Mouse (Mus musculus) midbrain, postnatal 0 days (tissue): ENCODE data around the gene P4ha3. TPM values are rescaled to one million over a fixed set of nuclear protein-coding genes. Genes with fewer than 3 reads are reported as not detected.
A peak's percentile ranks its signal among the peaks of the same experiment; 100 is the strongest.

Experiments used
- ATAC-seq: fragments of 200-750 bp; cut with Nextera tagmentation; 2 replicates; pipeline ENCODE4 v1.8.0; 2017; ENCODE audit warnings: moderate number of reproducible peaks, mild to moderate bottlenecking, moderate TSS enrichment, moderate library complexity; ENCODE audit not compliant: low FRiP score
- DNase-seq: peaks from one replicate; pipeline ENCODE4 v3.0.0-alpha.2; 2015; ENCODE audit warnings: low spot score
- H3K27ac ChIP-seq: fragments of 300-500 bp; sonication (generic); 2 replicates; pipeline ENCODE4 v1.5.1; 2014; ENCODE audit warnings: low read depth, mild to moderate bottlenecking, low read length, mixed read lengths
- H3K27me3 ChIP-seq: fragments of 300-500 bp; sonication (generic); 2 replicates; pipeline ENCODE4 v1.6.1; 2014; ENCODE audit warnings: low read length, control low read depth, mixed read lengths; ENCODE audit not compliant: insufficient read depth
- H3K36me3 ChIP-seq: fragments of 300-500 bp; sonication (generic); 2 replicates; pipeline ENCODE4 v1.6.1; 2014; ENCODE audit warnings: low read length, control low read depth, mixed read lengths; ENCODE audit not compliant: insufficient read depth
- H3K4me1 ChIP-seq: fragments of 300-500 bp; sonication (generic); 2 replicates; pipeline ENCODE4 v1.6.1; 2014; ENCODE audit warnings: mild to moderate bottlenecking, control low read depth, antibody characterized with exemption, low read length, mixed read lengths; ENCODE audit not compliant: insufficient read depth
- H3K4me2 ChIP-seq: fragments of 300-500 bp; sonication (generic); 2 replicates; pipeline ENCODE4 v1.6.1; 2014; ENCODE audit warnings: low read depth, mild to moderate bottlenecking, low read length, mixed read lengths; ENCODE audit not compliant: poor library complexity, severe bottlenecking
- H3K4me3 ChIP-seq: fragments of 300-500 bp; sonication (generic); 2 replicates; pipeline ENCODE4 v1.5.1; 2014; ENCODE audit warnings: low read depth, mild to moderate bottlenecking, low read length, moderate library complexity
- H3K9ac ChIP-seq: fragments of 300-500 bp; sonication (generic); replicated peaks from 2 replicates; pipeline ENCODE4 v1.6.1; 2014; ENCODE audit warnings: mild to moderate bottlenecking, low read length, moderate library complexity, mixed read lengths; ENCODE audit not compliant: poor library complexity, severe bottlenecking
- H3K9me3 ChIP-seq: fragments of 300-500 bp; sonication (generic); 2 replicates; pipeline ENCODE4 v1.6.1; 2016; ENCODE audit warnings: low read length, control low read depth
- CTCF ChIP-seq: IDR thresholded peaks from 2 replicates; pipeline ENCODE4 v1.5.1; 2016; ENCODE audit warnings: antibody characterized with exemption, mild to moderate bottlenecking
- WGBS: fragments of 180-500 bp; shearing (Covaris S2); extraction: QIAGEN DNeasy Blood & Tissue Kit; methylation state at CpG from one replicate; pipeline ENCODE4 v1.1.7; 2014; 5-methylcytosine and 5-hydroxymethylcytosine counted together
- polyA plus RNA-seq: library from polyadenylated mRNA; unstranded; fragments of >200 nt; fragmentation: Nextera tagmentation; extraction: Ambion mirVana; gene quantifications from 2 replicates; pipeline ENCODE4 v1.2.1, GENCODE M21; 2015
- total RNA-seq: library from RNA; depleted of rRNA; stranded (reverse); fragments of >200 nt; gene quantifications from 2 replicates; pipeline ENCODE4 v1.2.3, GENCODE M21; 2014

P4ha3 gene
- total and polyA plus RNA-seq, 2 experiments from 2014 or later: 3.9 to 7.7 TPM

GRCm38 (mm10) chr7:100307872-100308653 is 22.7 kb downstream of the P4ha3 start:
- H3K27ac ChIP-seq: peak overlapping the region; percentile 87
- 35% methylated on average over 6 of the region's 6 CpGs for WGBS
- TF ChIP-seq CTCF: no peak
- peaks cover 29% of the 10 kb centered on the region for H3K4me1 ChIP-seq
- H3K9me3 ChIP-seq: no peaks in the 10 kb centered on the region
- no peak overlapping the region for H3K4me2 ChIP-seq
- H3K27me3 ChIP-seq: no peaks in the 10 kb centered on the region
- H3K36me3 ChIP-seq: no peaks in the 10 kb centered on the region
- peak; percentile 94 for DNase-seq
- ATAC-seq: peak; percentile 81
- H3K9ac ChIP-seq: no peak overlapping the region
- H3K4me3 ChIP-seq: no peak overlapping the region

- 40% methylated on average over 1 of the region's 1 CpGs for WGBS
- DNase-seq (peak; percentile 47), ATAC-seq (no peak)
- Histone ChIP-seq H3K36me3 (no peaks in the 10 kb centered on the region), H3K4me3 (no peak overlapping the region), H3K4me1 (peaks cover 29% of the 10 kb centered on the region), H3K9me3 (no peaks in the 10 kb centered on the region), H3K27ac (peak overlapping the region; percentile 78; the same call in 1 of the 2 replicates), H3K9ac (no peak overlapping the region), H3K4me2 (no peak overlapping the region), H3K27me3 (no peaks in the 10 kb centered on the region)
- TF ChIP-seq CTCF: no peak
These were observed 23.9 kb downstream of the P4ha3 start for GRCm38 (mm10) chr7:100309216-100309615.

GRCm38 (mm10) chr7:100309679-100310078 is 24.4 kb downstream of the P4ha3 start:
- no peak overlapping the region for H3K4me3 ChIP-seq
- H3K4me2 ChIP-seq: no peak overlapping the region
- H3K27me3 ChIP-seq: no peaks in the 10 kb centered on the region
- DNase-seq (no peak), ATAC-seq (no peak)
- WGBS: 23% methylated on average over 6 of the region's 6 CpGs
- H3K9me3 ChIP-seq: no peaks in the 10 kb centered on the region
- H3K4me1 ChIP-seq: peaks cover 29% of the 10 kb centered on the region
- no peaks in the 10 kb centered on the region for H3K36me3 ChIP-seq
- no peak overlapping the region for H3K9ac ChIP-seq
- TF ChIP-seq CTCF: no peak
- peak overlapping the region; percentile 78 for H3K27ac ChIP-seq

- no peak for TF ChIP-seq CTCF
- Histone ChIP-seq H3K27me3 (no peaks in the 10 kb centered on the region), H3K27ac (peak overlapping the region; percentile 78), H3K4me1 (peaks cover 29% of the 10 kb centered on the region), H3K4me2 (no peak overlapping the region), H3K36me3 (no peaks in the 10 kb centered on the region), H3K9me3 (no peaks in the 10 kb centered on the region), H3K4me3 (no peak overlapping the region), H3K9ac (no peak overlapping the region)
- ATAC-seq: no peak
- 67% methylated on average over 12 of the region's 12 CpGs for WGBS
- no peak for DNase-seq
These were observed 25.0 kb downstream of the P4ha3 start for GRCm38 (mm10) chr7:100310290-100310689.

- Histone ChIP-seq H3K27ac (no peak overlapping the region), H3K4me1 (peaks cover 26% of the 10 kb centered on the region), H3K27me3 (no peaks in the 10 kb centered on the region), H3K9ac (no peak overlapping the region), H3K36me3 (no peaks in the 10 kb centered on the region), H3K9me3 (no peaks in the 10 kb centered on the region), H3K4me3 (no peak overlapping the region), H3K4me2 (no peak overlapping the region)
- no peak for ATAC-seq
- TF ChIP-seq CTCF: no peak
- WGBS: 90% methylated on average over 4 of the region's 4 CpGs
- DNase-seq: no peak
These were observed 27.4 kb downstream of the P4ha3 start for GRCm38 (mm10) chr7:100312716-100313115.

GRCm38 (mm10) chr7:100316924-100317323 is 31.6 kb downstream of the P4ha3 start:
- H3K9me3 ChIP-seq: no peaks in the 10 kb centered on the region
- H3K4me1 ChIP-seq: no peaks in the 10 kb centered on the region
- H3K4me2 ChIP-seq: no peak overlapping the region
- H3K27ac ChIP-seq: no peak overlapping the region
- ATAC-seq: no peak
- no peak overlapping the region for H3K4me3 ChIP-seq
- no peak for DNase-seq
- no peaks in the 10 kb centered on the region for H3K36me3 ChIP-seq
- no peak overlapping the region for H3K9ac ChIP-seq
- no peak for TF ChIP-seq CTCF
- WGBS: 94% methylated on average over 8 of the region's 8 CpGs
- no peaks in the 10 kb centered on the region for H3K27me3 ChIP-seq
